In the genomic region with DNA sequence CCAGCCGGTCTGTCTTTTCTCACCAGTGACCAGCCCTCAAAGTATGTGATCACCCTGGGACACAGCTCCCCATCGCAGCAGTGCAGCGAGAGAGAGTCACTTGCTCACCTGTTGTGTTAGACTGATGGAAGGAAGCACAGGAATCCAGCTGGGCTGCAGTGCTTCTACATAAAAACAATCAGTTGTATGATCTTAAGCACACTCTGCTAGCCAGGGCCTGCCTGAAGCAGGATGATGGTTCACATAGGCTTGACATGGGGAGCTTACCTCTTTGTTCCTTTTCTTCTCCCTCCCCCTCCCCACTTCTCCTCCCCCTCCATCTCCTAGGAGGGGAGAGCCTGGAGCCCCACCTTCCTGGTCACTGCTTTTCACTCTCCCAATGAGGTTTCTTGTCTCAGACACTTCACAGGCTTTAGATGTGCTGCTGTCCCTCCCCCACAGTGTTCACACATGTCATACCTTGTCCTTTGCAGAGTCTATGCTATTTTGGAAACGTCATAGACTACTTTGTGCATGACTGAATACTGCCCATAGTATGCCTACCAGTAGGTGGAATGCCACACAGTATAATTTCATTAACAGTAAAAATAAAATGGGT, we compare ENCODE assay signal across 17 mouse cellular contexts.
DNase-seq lines count a peak whose midpoint lies in the region; ATAC-seq and TF ChIP-seq lines count a peak whose summit lies in the region.
"Had no signal": no experiment of that assay in that cellular context is flagged by ENCODE, and none has a peak within 500 bp of the region (broad histone marks: within the 10 kb centered on the region; RNA-seq: fewer than 3 reads in every experiment).

No protein-coding gene starts in this region.

- H3K4me1 ChIP-seq in intestine, embryonic 14.5 days (replicated peaks; ENCODE audit: control insufficient read depth, insufficient read depth, low read length) = 0 out of 2 replicates have a peak, but pooled peaks cover 3% of the 10 kb centered on the region
- H3K4me1 ChIP-seq in intestine, postnatal 0 days (replicated peaks; ENCODE audit: control insufficient read depth, insufficient read depth, low read length) = no peaks in the 10 kb centered on the region
- H3K4me1 ChIP-seq in embryonic facial prominence, embryonic 12.5 days = no peaks in the 10 kb centered on the region
- H3K4me1 ChIP-seq in stomach, postnatal 0 days (replicated peaks; ENCODE audit: control insufficient read depth, insufficient read depth) = no peaks in the 10 kb centered on the region
- peaks cover 11% of the 10 kb centered on the region for H3K4me1 ChIP-seq in forebrain, embryonic 10.5 days
- H3K4me1 ChIP-seq: limb, embryonic 15.5 days had no signal

- no peak overlapping the region for H3K9ac ChIP-seq in intestine, embryonic 14.5 days (ENCODE audit: low read length)
- H3K9ac ChIP-seq in intestine, postnatal 0 days (ENCODE audit: low read depth, low read length) = no peak overlapping the region
- no peak overlapping the region for H3K9ac ChIP-seq in embryonic facial prominence, embryonic 12.5 days
- no peak overlapping the region for H3K9ac ChIP-seq in stomach, postnatal 0 days (ENCODE audit: low read length)
- H3K9ac ChIP-seq: limb, embryonic 15.5 days; liver, postnatal 0 days had no signal

- 27% methylated on average over 4 of the region's 4 CpGs for WGBS in intestine, embryonic 14.5 days
- WGBS in intestine, postnatal 0 days = 47% methylated on average over 4 of the region's 4 CpGs
- 26% methylated on average over 4 of the region's 4 CpGs for WGBS in embryonic facial prominence, embryonic 12.5 days
- WGBS in stomach, postnatal 0 days = 37% methylated on average over 4 of the region's 4 CpGs
- 19% methylated on average over 4 of the region's 4 CpGs for WGBS in forebrain, embryonic 10.5 days

- no peaks in the 10 kb centered on the region for H3K9me3 ChIP-seq in intestine, embryonic 14.5 days (ENCODE audit: control insufficient read depth, low read length)
- no peaks in the 10 kb centered on the region for H3K9me3 ChIP-seq in intestine, postnatal 0 days (ENCODE audit: control insufficient read depth)
- no peaks in the 10 kb centered on the region for H3K9me3 ChIP-seq in embryonic facial prominence, embryonic 12.5 days
- H3K9me3 ChIP-seq in stomach, postnatal 0 days (ENCODE audit: control insufficient read depth, low read length) = no peaks in the 10 kb centered on the region
- H3K9me3 ChIP-seq in forebrain, embryonic 10.5 days = no peaks in the 10 kb centered on the region
- H3K9me3 ChIP-seq: limb, embryonic 15.5 days had no signal

- no peak overlapping the region for H3K4me3 ChIP-seq in intestine, embryonic 14.5 days (ENCODE audit: low read depth, low read length)
- H3K4me3 ChIP-seq in intestine, postnatal 0 days (ENCODE audit: low read depth, low read length) = no peak overlapping the region
- no peak overlapping the region for H3K4me3 ChIP-seq in embryonic facial prominence, embryonic 12.5 days
- H3K4me3 ChIP-seq in stomach, postnatal 0 days (ENCODE audit: low read depth, low read length) = no peak overlapping the region
- no peak overlapping the region for H3K4me3 ChIP-seq in forebrain, embryonic 10.5 days
- H3K4me3 ChIP-seq: gastrocnemius, adult 2 months; limb, embryonic 15.5 days had no signal

- ATAC-seq in intestine, embryonic 14.5 days (replicated peaks; ENCODE audit: low FRiP score, low TSS enrichment, low read depth) = peak; percentile 40; the same call in 1 of the 2 replicates
- ATAC-seq in intestine, postnatal 0 days = no peak
- 0 out of 2 replicates have a peak, but pooled peaks have one; percentile 35 for ATAC-seq in embryonic facial prominence, embryonic 12.5 days (ENCODE audit: insufficient number of reproducible peaks, insufficient read depth, low FRiP score, low TSS enrichment)
- peak; percentile 56; the same call in 1 of the 2 replicates for ATAC-seq in stomach, postnatal 0 days (ENCODE audit: low FRiP score, low TSS enrichment)
- ATAC-seq: hindbrain, embryonic 16.5 days; liver, postnatal 0 days; Patski had no signal

- no peaks in the 10 kb centered on the region for H3K36me3 ChIP-seq in intestine, embryonic 14.5 days (ENCODE audit: control insufficient read depth, insufficient read depth, low read length)
- H3K36me3 ChIP-seq in intestine, postnatal 0 days (ENCODE audit: control insufficient read depth, insufficient read depth) = no peaks in the 10 kb centered on the region
- H3K36me3 ChIP-seq in embryonic facial prominence, embryonic 12.5 days = no peaks in the 10 kb centered on the region
- no peaks in the 10 kb centered on the region for H3K36me3 ChIP-seq in stomach, postnatal 0 days (ENCODE audit: control insufficient read depth, insufficient read depth, low read length)
- H3K36me3 ChIP-seq in forebrain, embryonic 10.5 days (replicated peaks) = no peaks in the 10 kb centered on the region
- H3K36me3 ChIP-seq: limb, embryonic 15.5 days had no signal

- no peak overlapping the region for H3K27ac ChIP-seq in intestine, embryonic 14.5 days (ENCODE audit: low read depth)
- no peak overlapping the region for H3K27ac ChIP-seq in intestine, postnatal 0 days (ENCODE audit: low read depth, low read length)
- no peak overlapping the region for H3K27ac ChIP-seq in embryonic facial prominence, embryonic 12.5 days
- H3K27ac ChIP-seq in stomach, postnatal 0 days (replicated peaks) = no peak overlapping the region
- H3K27ac ChIP-seq in forebrain, embryonic 10.5 days = no peak overlapping the region
- H3K27ac ChIP-seq: gastrocnemius, adult 2 months; limb, embryonic 15.5 days had no signal

- TF ChIP-seq CTCF in intestine, postnatal 0 days (IDR thresholded peaks at IDR 0.05; ENCODE audit: low read depth) = no peak
- TF ChIP-seq CTCF in stomach, postnatal 0 days (IDR thresholded peaks at IDR 0.05; ENCODE audit: low read depth) = no peak

- no peak overlapping the region for H3K4me2 ChIP-seq in intestine, embryonic 14.5 days (ENCODE audit: low read length)
- H3K4me2 ChIP-seq in intestine, postnatal 0 days (replicated peaks; ENCODE audit: low read depth) = no peak overlapping the region
- no peak overlapping the region for H3K4me2 ChIP-seq in embryonic facial prominence, embryonic 12.5 days (replicated peaks)
- no peak overlapping the region for H3K4me2 ChIP-seq in stomach, postnatal 0 days (replicated peaks; ENCODE audit: low read depth)
- H3K4me2 ChIP-seq: limb, embryonic 15.5 days had no signal

- DNase-seq in intestine, embryonic 14.5 days (ENCODE audit: low spot score) = no peak
- DNase-seq in mesoderm, embryonic 11.5 days (ENCODE audit: low read depth, low spot score) = peak; percentile 5
- no peak for DNase-seq in stomach, postnatal 0 days (ENCODE audit: low spot score)
- no peak for DNase-seq in forebrain, embryonic 10.5 days (ENCODE audit: extremely low spot score, low spot score)
- no peak for DNase-seq in thymus, postnatal 10 days (ENCODE audit: low spot score in 2 of 2)
- DNase-seq: cerebellum, adult 9-10 months; gastrocnemius, adult 2 months; heart, adult 18-20 months; heart, postnatal 4 days; kidney, adult 9 months; liver, postnatal 0 days; lung, postnatal 4 days had no signal

- no peaks in the 10 kb centered on the region for H3K27me3 ChIP-seq in intestine, embryonic 14.5 days (replicated peaks; ENCODE audit: control insufficient read depth, insufficient read depth, low read length)
- H3K27me3 ChIP-seq in intestine, postnatal 0 days (replicated peaks; ENCODE audit: control insufficient read depth, insufficient read depth, low read length) = 0 out of 2 replicates have a peak, but pooled peaks cover 7% of the 10 kb centered on the region
- H3K27me3 ChIP-seq in embryonic facial prominence, embryonic 12.5 days = no peaks in the 10 kb centered on the region
- no peaks in the 10 kb centered on the region for H3K27me3 ChIP-seq in stomach, postnatal 0 days (ENCODE audit: control insufficient read depth, insufficient read depth, low read length)
- H3K27me3 ChIP-seq in forebrain, embryonic 10.5 days (ENCODE audit: poor library complexity, severe bottlenecking) = no peaks in the 10 kb centered on the region
- H3K27me3 ChIP-seq: limb, embryonic 15.5 days had no signal

- TF ChIP-seq EP300 in stomach, postnatal 0 days (optimal IDR thresholded peaks at IDR 0.05) = no peak
